Mouse (Mus musculus): ENCODE data around the gene Lpcat2.

The Lpcat2 gene

GRCm38 (mm10) chr8:92855171-92855894, at the start of gene Lpcat2:
TSS of gene Lpcat2 (plus strand) at chr8:92855339.
- peak; percentile 85 to 86 for DNase-seq (ENCODE audit: low spot score in 2 of 2)

DNA sequence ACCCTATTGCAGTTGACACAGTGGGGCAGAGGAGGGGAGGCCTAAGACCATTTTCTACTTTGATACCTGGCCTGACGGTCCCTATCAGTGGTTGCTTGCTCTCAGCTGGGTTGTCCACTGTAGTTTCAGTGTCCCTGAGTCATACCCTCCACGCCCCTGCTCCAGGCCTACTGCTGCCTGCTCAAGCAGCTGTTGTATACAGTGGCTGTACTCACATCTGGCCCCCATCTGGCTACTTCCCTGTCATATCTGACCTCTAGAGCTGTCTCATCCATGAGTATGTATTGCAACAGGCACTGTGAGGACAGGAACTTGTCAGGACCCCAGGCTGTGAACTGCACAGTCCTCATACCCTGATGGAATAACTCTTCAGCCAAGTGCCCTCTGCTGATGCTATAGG, 42.4 kb upstream of the Lpcat2 start:
- no peak for DNase-seq (ENCODE audit: low spot score in 2 of 2)

DNA sequence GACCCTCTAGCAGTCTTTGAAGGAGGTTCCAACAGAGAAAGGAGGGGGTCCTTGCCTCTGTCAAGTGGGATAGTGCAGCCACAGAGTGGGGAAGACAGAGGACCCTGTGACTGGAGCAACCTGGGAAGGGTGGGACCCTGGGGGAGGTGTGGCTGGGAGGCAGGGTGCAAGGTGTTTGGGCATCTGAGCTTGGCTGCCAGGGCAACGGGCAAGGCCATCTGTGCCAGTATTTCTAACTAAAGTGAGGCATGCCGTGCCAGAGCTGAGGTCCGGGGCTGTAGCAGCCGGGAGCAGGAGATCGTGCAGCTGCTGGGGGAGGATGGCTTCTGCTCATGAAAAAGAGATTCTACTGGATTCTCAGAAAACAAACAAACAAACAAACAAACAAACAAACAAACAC, 39.5 kb upstream of the Lpcat2 start:
- DNase-seq (ENCODE audit: low spot score in 2 of 2) = no peak

DNA sequence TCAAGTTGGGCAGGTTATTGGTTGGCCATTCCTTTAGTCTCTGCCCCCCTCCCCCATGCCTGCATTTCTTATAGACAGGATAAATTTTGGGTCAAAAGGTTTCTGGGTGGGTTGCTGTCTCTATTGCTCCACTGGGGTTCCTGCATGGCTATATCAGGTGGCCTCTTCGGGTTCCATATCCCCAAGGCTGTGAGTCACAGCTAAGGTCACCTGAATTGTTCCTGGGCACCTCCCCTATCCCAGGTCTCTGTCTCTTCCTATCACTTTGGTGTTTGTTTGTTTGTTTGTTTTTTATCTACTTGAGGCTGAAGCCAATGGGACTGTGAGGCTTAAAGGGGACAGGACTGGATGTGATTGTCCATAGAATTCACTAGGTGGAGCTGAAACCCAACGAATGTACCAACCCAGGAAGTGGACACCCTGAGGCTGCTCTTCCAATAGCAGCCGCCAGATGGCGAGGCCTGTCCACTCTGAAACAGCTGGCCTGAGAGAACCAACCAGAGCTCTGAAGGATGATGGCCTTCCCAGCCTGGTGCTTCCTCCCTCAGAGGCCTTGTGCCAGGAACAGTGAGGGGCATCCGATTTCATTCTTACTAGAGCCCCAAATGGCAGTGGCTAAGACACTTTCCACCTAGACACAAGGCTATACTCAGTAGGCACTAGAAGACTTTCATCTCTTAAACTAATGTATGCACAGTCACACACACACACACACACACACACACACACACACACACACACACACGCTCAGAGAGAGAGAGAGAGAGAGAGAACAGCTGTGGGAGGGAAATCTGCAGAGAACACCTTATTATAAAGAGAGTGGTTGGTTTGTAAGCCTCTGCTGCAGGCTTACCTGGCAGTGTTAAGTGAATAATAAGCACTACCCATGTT, 37.0 kb upstream of the Lpcat2 start:
- DNase-seq (ENCODE audit: low spot score in 2 of 2) = peak; percentile 88 to 89

DNA sequence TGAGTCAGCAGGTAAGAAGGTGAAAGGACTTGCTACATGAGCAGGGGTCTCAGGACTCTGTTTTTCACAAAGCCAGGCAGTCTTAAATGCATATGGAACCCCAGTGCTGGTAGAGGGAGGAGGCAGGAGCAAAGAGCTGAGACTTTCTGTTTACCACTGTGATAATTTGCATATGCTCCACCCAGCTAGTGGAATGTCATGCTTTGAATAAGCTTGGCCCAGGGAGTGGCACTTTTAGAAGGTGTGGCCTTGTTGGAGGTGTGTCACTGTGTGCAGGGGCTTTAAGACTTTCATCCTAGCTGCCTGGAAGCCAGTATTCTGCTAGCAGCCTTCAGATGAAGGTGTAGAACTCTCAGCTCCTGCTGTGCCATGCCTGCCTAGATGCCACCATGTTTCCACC, 34.0 kb upstream of the Lpcat2 start:
- DNase-seq (ENCODE audit: low spot score in 2 of 2) = no peak

- DNase-seq (ENCODE audit: low spot score in 2 of 2) = no peak
Measured at GRCm38 (mm10) chr8:92822386-92822785, 32.8 kb upstream of the Lpcat2 start.

DNA sequence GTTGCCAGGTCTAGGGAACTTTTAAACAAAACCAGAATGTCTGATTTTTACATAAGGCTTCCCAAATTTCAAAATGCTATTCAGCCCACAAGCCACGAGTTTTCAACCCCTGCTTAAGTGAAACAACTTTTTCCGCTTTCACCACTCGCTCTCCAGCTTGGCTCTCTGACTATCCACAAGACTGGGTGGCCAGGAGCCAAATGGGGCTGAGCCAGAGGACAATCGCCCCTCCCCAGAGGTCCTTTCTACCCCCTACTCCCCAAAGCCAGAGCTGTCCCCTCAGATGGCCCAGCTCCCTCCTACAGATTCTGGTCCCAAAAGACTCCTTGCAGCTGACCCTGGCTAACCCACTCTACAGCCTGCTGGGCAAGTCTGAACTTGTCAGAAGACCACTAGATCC, 29.1 kb upstream of the Lpcat2 start:
- no peak for DNase-seq (ENCODE audit: low spot score in 2 of 2)

DNA sequence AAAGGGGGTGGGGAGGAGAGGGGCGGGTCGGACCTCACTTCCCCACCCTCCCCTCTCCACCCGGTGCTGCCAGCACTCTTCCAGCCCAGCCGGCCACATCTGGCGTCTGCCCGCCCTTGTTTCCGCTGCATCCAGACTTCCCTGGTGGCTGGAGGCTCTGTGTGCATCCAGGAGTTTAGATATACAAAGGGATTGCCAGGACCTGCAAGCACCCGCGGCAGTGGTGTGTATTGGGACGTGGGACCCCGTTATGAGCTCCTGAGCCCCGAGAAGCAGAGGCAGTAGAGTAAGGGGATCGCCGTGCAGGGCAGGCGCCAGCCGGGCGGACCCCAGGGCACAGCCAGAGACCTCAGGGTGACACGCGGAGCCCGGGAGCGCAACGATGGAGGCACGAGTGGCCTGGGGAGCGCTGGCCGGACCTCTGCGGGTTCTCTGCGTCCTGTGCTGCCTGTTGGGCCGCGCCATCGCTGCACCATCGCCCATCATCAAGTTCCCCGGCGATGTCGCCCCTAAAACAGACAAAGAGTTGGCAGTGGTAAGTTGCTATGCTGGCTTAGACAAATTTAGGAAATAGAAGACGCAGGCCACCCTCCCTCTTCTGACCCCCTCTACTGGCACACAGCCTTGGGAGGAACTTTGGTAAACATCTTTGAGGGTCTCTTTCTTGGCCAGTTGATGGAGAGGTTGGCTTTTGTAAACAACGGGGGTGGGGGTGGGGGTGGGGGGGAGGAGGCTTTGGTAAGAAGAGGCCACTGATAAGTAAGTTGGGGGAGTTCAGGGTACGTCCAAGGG, 27.7 kb upstream of the Lpcat2 start, which contains the start of gene Mmp2:
TSS of gene Mmp2 (plus strand) at position 49 of the 792 bp plus-strand sequence.
- peak in 1 of 2 experiments; percentile 34 for DNase-seq (ENCODE audit: low spot score in 2 of 2)

- DNase-seq (ENCODE audit: low spot score in 2 of 2) = peak in 1 of 2 experiments; percentile 44
Measured at GRCm38 (mm10) chr8:92828251-92828743, 26.8 kb upstream of the Lpcat2 start.

DNA sequence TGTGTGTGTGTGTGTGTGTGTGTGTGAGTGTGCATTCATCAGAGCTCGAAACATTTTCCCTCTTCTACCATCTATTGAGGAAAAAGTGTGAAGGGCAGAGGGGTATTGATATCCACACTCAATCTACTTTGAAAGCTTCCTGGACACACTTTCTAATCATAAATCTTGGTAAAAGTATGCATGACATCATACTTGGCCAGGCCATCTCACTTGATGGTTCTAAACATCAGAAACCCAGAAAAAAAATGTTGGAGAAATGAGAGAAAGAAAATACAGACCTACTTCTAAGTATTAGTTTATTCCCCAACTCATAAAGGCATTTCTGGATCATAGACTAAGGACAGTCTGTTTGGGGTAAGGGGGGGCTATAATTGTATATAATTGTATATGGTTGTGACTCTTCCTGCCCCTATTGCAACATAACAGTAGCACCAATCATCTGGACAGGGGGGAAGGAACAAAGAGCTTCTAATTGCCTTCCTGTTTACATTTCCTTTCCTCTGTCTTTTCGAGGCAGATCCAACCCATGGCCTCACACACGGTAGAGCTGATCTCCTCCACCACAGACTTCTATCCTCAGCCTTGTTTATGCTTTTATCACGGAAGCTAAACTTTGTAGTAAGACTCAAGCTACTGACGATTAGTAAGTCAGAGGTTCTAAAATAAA, 20.9 kb upstream of the Lpcat2 start:
- DNase-seq (ENCODE audit: low spot score in 2 of 2) = no peak

- DNase-seq (ENCODE audit: low spot score in 2 of 2) = no peak
Measured at GRCm38 (mm10) chr8:92834786-92835500, 20.2 kb upstream of the Lpcat2 start.

- DNase-seq (ENCODE audit: low spot score in 2 of 2) = no peak
Measured at GRCm38 (mm10) chr8:92835901-92836300, 19.2 kb upstream of the Lpcat2 start.

DNA sequence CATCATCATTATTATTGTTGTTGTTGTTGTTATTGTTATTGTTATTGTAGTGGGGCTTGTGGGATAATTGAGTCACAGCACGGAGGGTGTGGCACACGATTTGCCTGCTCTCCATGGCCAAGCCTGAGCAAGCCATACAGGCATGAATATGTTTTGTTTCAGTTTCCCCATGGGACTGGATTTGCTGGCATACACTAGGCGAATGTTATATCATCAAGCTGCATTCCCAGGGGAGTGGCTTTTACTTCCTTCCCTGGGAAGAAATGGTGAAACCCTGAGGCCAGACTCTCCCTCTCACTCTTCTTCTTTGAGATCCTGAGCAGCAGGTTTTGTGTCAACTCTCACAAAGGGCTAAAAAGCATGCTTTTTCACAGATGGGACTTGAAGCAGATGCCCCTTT, 16.5 kb upstream of the Lpcat2 start:
- DNase-seq (ENCODE audit: low spot score in 2 of 2) = no peak

- no peak for DNase-seq (ENCODE audit: low spot score in 2 of 2)
Measured at GRCm38 (mm10) chr8:92839161-92839560, 16.0 kb upstream of the Lpcat2 start.

DNA sequence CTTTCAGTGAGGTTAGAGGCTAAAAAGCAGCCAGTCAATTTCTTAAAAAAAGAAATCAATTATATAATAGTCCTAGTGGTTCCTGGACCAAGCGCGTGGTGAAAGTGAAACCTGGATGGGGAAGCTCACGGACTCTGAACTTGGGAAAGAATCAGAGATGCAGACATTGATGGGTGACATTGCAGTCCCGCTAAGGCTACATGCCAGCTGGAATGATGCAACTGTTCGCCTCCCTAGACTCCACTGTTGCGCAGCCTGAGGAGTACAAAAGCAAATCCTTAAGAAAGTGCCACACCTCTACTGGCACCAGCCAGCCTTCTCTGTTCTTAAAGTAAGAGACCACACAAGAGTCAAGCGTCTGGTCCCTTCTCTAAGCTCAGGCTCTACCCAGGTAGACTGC, 15.3 kb upstream of the Lpcat2 start:
- DNase-seq (ENCODE audit: low spot score in 2 of 2) = peak in 1 of 2 experiments; percentile 81

DNA sequence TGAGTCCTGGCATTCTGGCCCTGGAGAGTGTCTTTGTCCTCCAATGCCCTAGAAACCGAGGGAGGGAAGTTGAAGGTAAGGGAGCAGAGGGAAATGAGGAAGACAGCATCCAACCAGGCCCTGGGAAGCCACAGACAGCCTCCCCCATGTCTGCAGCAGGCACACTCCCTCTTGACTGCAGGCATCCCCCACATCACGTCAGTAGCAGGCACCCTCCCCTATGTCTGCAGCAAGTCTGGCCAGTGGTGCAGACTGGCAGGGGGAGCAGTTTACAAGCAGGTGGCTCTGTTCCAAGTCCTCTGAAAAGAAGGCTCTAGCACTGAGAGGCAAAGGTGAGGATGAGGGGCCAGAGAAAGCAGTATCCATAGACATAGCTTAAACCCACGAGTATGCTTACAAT, 8.5 kb upstream of the Lpcat2 start:
- no peak for DNase-seq (ENCODE audit: low spot score in 2 of 2)

DNA sequence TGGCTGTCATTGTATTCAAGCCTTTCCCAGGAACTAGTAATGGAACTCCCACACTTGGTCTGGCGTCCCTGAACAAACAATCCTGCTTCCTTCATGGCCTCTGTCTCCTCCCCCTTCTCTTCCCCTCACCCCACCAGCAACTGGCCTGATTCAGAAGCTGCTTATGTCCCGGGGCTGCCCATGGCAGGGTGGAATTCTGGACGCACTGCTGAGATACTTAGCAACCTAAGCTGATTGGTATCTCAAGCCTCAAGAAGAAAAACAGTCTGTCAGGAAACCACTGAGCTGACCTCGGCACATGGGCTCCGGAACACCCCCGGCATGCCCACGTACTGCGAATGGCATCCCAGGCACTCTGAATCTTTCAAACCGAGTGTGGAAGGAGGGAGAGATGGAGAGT, 7.8 kb upstream of the Lpcat2 start:
- DNase-seq (ENCODE audit: low spot score in 2 of 2) = peak; percentile 31 to 53

GRCm38 (mm10) chr8:92849261-92849660, 5.9 kb upstream of the Lpcat2 start:
- no peak for DNase-seq (ENCODE audit: low spot score in 2 of 2)

GRCm38 (mm10) chr8:92850239-92850638, 4.9 kb upstream of the Lpcat2 start:
- DNase-seq (ENCODE audit: low spot score in 2 of 2) = peak; percentile 64 to 89

GRCm38 (mm10) chr8:92851381-92851780, 3.8 kb upstream of the Lpcat2 start:
- no peak for DNase-seq (ENCODE audit: low spot score in 2 of 2)

All from urinary bladder, postnatal 36 days (tissue).